Mouse (Mus musculus) kidney, adult 2 months (tissue): Measurements from ENCODE around the gene Lypd1. TPM values are rescaled to one million over a fixed set of nuclear protein-coding genes. Genes with fewer than 3 reads are reported as not detected.

Experiments
- DNase-seq: peaks from one replicate; pipeline ENCODE4 v3.0.0; 2021
- H3K27ac ChIP-seq: fragments of 200-500 bp; 2 replicates; pipeline ENCODE4 v1.5.1; 2012; ENCODE audit warnings: low read depth, low read length, control low read depth, inconsistent platforms; ENCODE audit not compliant: insufficient read depth
- H3K27me3 ChIP-seq: fragments of 200-500 bp; replicated peaks from 2 replicates; pipeline ENCODE4 v1.6.1; 2012; ENCODE audit warnings: mild to moderate bottlenecking, moderate library complexity, low read length, inconsistent platforms; ENCODE audit not compliant: control insufficient read depth, insufficient read depth
- H3K36me3 ChIP-seq: fragments of 200-500 bp; 2 replicates; pipeline ENCODE4 v1.6.1; 2012; ENCODE audit warnings: mild to moderate bottlenecking, moderate library complexity, low read length, inconsistent platforms; ENCODE audit not compliant: control insufficient read depth, insufficient read depth
- H3K4me1 ChIP-seq: fragments of 200-500 bp; 2 replicates; pipeline ENCODE4 v1.6.1; 2011; ENCODE audit warnings: low read length; ENCODE audit not compliant: control insufficient read depth, insufficient read depth
- H3K4me3 ChIP-seq: fragments of 200-500 bp; 2 replicates; pipeline ENCODE4 v1.5.1; 2011; ENCODE audit warnings: mild to moderate bottlenecking, low read depth, low read length, control low read depth; ENCODE audit not compliant: insufficient read depth
- CTCF ChIP-seq: fragments of 200-500 bp; conservative IDR thresholded peaks from 2 replicates; pipeline ENCODE4 v1.5.1; 2011; ENCODE audit warnings: low read depth, mild to moderate bottlenecking, control low read depth, low read length, moderate library complexity, mixed read lengths; ENCODE audit not compliant: insufficient read depth, insufficient read length
- POLR2A ChIP-seq: fragments of 200-500 bp; IDR thresholded peaks from one replicate; pipeline ENCODE4 v1.6.1; 2011; ENCODE audit warnings: low read depth, low read length, control low read depth
- WGBS: fragments of 180-500 bp; shearing (Covaris S2); methylation state at CpG from one replicate; pipeline ENCODE4 v1.1.7; 2018; 5-methylcytosine and 5-hydroxymethylcytosine counted together
- polyA plus RNA-seq: library from polyadenylated mRNA; depleted of rRNA; stranded (reverse); fragments of >200 nt; gene quantifications from 2 replicates; pipeline ENCODE4 v1.2.3, GENCODE M21; 2012

The Lypd1 gene
- polyA plus RNA-seq, 1 experiment, result 0.28 TPM

DNA sequence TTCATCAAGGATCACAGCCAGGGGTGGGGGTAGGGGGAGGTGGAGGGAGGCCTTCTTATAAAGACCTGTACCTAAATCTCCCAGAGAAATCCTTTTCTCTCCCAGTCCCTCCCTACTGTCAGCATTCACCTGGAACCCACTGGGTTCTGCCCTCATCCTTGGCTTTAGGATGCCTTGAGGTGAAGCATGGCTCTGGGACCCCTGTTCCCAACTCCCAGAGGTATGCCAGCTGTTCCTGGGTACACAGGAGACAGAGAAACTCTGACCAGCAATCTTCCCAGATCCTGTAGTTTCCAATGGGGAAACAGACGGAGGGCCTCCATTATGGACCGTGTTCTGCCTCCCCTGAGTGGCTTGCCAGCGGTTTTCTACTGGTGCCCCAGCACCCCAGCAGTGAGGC lies 7.8 kb upstream of the Lypd1 start:
- Histone ChIP-seq H3K36me3 (no peaks in the 10 kb centered on the region), H3K27ac (no peak overlapping the region), H3K4me1 (no peaks in the 10 kb centered on the region), H3K27me3 (no peaks in the 10 kb centered on the region), H3K4me3 (no peak overlapping the region)
- TF ChIP-seq POLR2A, result no peak
- TF ChIP-seq CTCF, result no peak
- WGBS, result 91% methylated on average over 3 of the region's 3 CpGs
- no peak for DNase-seq

DNA sequence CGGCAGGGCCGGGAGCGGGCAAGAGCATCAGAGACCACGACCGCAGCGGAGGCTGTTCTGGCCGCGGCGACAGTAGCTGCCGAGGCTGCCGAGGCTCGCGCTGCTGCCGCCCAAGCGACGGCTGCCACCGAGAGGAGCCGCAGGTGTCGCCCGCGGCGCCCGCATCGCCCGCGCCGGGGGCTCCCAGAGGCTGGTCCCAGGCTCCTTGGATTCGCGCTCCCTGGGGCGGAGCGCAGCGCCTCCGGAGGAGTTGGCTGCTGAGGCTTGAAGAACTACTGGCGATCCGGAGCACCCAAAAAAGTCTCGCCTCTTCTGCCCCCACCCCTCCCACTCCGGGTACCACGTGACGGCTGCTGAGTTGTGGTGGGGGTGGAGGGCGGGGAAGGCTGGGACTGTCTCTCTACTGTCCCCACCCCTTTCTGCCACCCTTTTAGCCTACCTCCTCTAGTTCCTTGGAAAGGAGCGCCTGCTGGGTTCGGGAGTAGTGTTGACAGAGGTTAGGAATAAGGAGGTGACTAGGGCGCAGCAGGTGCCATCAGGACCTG lies 928 bp downstream of the Lypd1 start:
- H3K4me1 ChIP-seq, result no peaks in the 10 kb centered on the region
- H3K36me3 ChIP-seq, result no peaks in the 10 kb centered on the region
- H3K27ac ChIP-seq, result no peak overlapping the region
- no peak for TF ChIP-seq CTCF
- TF ChIP-seq POLR2A, result no peak
- under 1% methylated on average over 43 of the region's 43 CpGs for WGBS
- no peak for DNase-seq
- no peak overlapping the region; the same call in 1 of the 2 replicates for H3K4me3 ChIP-seq
- H3K27me3 ChIP-seq, result peaks cover 3% of the 10 kb centered on the region; the same call in 1 of the 2 replicates

DNA sequence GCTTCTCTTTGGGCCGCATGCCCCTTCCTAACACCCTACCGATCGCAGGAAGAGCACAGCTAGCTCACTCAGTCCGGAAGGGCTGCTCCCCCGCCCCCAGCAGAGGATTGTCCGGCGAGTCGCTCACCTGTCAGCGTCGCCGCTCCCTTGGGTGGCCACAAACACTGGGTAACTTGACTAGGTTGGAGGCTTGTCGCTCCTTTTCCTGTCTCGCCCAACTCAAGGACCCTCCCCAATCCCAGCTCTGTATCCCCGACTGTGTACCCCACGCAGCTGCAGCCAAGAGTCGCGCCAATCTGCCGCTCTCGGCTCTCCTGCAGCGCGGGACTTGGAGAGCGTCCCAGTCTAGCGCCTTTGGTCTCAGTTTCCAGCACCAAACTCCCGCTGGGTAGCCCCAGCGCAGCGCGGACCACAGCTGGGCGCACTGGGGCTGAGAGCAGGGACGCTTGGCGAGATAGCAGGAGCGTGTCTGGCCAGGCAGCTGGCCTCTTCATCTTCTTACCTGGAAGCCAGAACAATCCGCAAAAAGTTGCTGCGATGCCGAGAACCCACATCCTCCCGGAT lies 1.5 kb downstream of the Lypd1 start:
- TF ChIP-seq POLR2A (no peak), CTCF (no peak)
- Histone ChIP-seq H3K4me3 (peak overlapping the region; percentile 15), H3K27ac (no peak overlapping the region), H3K36me3 (no peaks in the 10 kb centered on the region), H3K27me3 (peaks cover 3% of the 10 kb centered on the region; the same call in 1 of the 2 replicates), H3K4me1 (no peaks in the 10 kb centered on the region)
- WGBS, result under 1% methylated on average over 35 of the region's 35 CpGs
- DNase-seq, result no peak

DNA sequence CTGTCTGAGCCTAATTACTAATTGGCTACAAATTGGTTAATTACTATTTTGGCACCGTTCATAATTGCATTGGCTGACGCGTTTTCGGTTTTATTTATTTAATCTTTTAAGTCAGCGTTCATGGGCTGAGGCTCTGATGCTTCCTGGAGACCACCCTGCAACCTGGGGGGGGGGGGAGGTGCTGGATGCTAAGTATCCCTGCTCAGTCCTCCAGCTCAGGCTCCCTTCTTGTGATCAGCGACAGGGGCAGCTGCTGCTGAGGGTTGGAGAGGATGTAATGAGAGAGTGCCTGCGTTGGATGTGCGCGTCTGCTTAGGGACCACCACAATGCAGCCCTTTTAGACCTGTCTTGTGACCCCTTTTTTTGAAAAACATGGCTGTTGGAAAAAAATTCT lies 2.0 kb downstream of the Lypd1 start:
- H3K4me1 ChIP-seq, result no peaks in the 10 kb centered on the region
- H3K36me3 ChIP-seq, result no peaks in the 10 kb centered on the region
- TF ChIP-seq POLR2A (no peak), CTCF (no peak)
- no peak for DNase-seq
- H3K4me3 ChIP-seq, result no peak overlapping the region
- peaks cover 3% of the 10 kb centered on the region; the same call in 1 of the 2 replicates for H3K27me3 ChIP-seq
- WGBS, result under 1% methylated on average over 9 of the region's 9 CpGs
- H3K27ac ChIP-seq, result no peak overlapping the region

DNA sequence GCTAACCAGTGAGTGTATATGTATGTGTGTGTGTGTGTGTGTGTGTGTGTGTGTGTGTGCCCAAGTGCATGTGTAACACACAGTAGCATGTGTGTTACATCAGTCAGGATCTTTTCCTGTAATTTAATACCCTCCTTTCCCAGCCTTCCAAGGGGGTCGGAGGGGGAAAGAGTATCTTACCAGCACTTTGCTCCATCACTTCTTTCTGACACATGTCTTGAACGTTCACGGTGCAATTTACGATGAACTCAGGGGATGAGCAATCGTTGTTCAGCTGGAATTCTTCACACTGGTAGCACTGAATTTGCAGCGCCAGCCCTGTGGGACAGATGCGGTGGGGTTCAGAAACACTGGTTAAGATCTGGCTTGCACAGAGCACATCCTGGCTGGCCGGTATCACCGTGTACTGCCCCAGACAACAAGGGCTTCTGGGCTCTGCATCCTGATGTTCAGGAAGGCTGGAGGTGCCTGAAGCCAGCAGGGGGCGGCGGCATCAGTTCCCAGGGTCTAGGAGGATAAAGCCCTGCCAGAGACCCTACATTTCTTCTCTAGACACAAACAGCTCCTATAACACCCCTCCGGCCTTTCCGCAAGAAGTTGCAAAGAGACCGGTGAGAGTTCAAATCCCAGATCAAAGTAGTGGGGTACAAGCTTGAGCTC lies 2.6 kb downstream of the Lypd1 start:
- Histone ChIP-seq H3K4me1 (no peaks in the 10 kb centered on the region), H3K27ac (no peak overlapping the region), H3K4me3 (no peak overlapping the region), H3K36me3 (no peaks in the 10 kb centered on the region), H3K27me3 (peaks cover 3% of the 10 kb centered on the region; the same call in 1 of the 2 replicates)
- DNase-seq, result no peak
- no peak for TF ChIP-seq CTCF
- TF ChIP-seq POLR2A, result no peak
- 7% methylated on average over 14 of the region's 14 CpGs for WGBS

DNA sequence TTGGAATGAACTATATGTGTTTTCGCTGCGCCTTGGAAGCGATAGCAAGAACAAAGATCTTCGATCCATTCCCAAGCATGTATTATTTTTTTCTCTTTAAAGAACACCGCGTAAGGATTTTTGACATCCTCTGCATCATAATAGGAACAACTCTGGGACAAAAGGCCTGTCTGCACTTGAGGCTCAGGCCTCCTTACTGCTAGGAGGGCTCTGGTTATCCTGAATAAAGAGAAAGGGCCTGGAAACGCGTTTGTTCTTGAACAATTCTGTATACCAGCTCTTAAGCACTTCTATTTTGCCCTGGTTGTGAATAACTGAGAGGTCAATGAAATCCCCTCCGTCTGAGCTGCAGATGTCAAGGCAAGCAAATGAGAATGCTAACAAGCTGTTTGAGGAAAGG lies 19.7 kb downstream of the Lypd1 start:
- TF ChIP-seq CTCF (no peak), POLR2A (no peak)
- no peaks in the 10 kb centered on the region for H3K36me3 ChIP-seq
- DNase-seq, result no peak
- 92% methylated on average over 9 of the region's 9 CpGs for WGBS
- no peak overlapping the region for H3K4me3 ChIP-seq
- H3K4me1 ChIP-seq, result no peaks in the 10 kb centered on the region
- H3K27me3 ChIP-seq, result no peaks in the 10 kb centered on the region
- H3K27ac ChIP-seq, result no peak overlapping the region

DNA sequence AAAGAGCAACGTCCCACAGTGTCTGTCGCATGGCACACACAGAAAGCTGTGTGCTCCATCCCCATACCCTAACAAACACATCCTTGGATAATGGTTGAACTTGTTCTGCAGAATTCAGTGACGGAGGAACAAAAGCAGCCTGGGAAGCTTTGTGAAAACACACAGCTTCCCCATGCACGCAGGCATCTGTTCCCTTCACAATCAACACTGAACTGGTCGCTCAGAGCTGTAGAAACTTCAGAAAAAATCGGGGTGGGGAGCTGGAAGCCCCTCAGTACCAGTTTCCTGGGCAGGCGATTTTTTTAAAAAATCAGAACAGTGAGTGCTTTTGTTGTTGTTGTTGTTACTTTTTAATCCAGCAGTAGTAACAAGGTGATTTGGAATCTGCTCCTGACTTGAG lies 42.8 kb downstream of the Lypd1 start:
- H3K36me3 ChIP-seq, result no peaks in the 10 kb centered on the region
- H3K27me3 ChIP-seq, result no peaks in the 10 kb centered on the region
- TF ChIP-seq POLR2A (no peak), CTCF (no peak)
- DNase-seq, result no peak
- no peak overlapping the region for H3K27ac ChIP-seq
- WGBS, result 55% methylated on average over 7 of the region's 7 CpGs
- H3K4me1 ChIP-seq, result no peaks in the 10 kb centered on the region
- H3K4me3 ChIP-seq, result no peak overlapping the region
